Mouse (Mus musculus) cerebellum, adult 2 months (tissue): ENCODE results near the gene Stox2.

ENCODE experiments used
- CTCF ChIP-seq: fragments of 200-500 bp; IDR thresholded peaks from 2 replicates; pipeline ENCODE4 v1.5.1; 2011; ENCODE audit warnings: low read depth, mild to moderate bottlenecking, control low read depth, low read length, moderate library complexity, borderline replicate concordance; ENCODE audit not compliant: insufficient read depth
- POLR2A ChIP-seq: fragments of 200-500 bp; IDR thresholded peaks from 2 replicates; pipeline ENCODE4 v1.6.1; 2011; ENCODE audit warnings: low read length, control low read depth, borderline replicate concordance; ENCODE audit not compliant: insufficient read depth

DNA sequence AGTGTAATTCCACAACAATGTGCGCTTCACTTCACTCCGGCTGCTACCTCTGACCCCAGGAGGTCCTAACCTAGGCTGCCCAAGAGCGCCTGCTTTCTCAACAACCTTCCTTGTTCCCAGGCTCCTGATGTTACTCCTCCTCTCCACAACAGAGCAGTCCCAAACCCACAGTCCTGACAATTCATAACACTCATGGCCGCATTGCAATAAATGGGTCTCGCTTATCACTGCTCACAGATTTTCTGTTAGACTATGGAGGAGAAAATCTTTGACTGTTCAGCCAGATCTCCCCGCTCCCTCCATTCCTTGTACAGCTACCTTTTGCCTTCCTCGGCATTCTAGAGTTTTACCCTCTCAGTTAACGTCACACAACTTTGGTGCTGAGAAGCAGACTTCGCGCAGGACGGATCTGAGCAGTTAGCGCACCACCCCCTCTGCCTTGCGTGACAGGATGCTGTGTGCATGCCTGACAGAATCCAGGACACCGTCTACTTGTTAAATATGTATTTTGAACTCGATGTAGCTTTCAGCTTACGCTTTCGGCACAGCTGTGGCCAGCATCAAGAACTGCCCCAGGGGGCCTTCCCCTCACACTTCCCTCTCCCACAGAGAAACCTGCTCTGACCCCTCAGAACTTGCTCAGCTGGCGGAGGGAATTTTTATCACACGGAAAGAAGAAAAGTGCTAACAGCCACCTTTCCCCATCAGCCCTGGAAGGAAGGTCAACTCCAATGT is at the start of gene Stox2:
- no peak for TF ChIP-seq CTCF
- no peak for TF ChIP-seq POLR2A
